Mouse (Mus musculus) kidney, postnatal 14 days (tissue): ENCODE measurements around the gene Slc9a5.

ENCODE experiments used
- DNase-seq: peaks from one replicate; pipeline ENCODE4 v3.0.0; 2022; ENCODE audit warnings: mixed read lengths

Gene Slc9a5

DNA sequence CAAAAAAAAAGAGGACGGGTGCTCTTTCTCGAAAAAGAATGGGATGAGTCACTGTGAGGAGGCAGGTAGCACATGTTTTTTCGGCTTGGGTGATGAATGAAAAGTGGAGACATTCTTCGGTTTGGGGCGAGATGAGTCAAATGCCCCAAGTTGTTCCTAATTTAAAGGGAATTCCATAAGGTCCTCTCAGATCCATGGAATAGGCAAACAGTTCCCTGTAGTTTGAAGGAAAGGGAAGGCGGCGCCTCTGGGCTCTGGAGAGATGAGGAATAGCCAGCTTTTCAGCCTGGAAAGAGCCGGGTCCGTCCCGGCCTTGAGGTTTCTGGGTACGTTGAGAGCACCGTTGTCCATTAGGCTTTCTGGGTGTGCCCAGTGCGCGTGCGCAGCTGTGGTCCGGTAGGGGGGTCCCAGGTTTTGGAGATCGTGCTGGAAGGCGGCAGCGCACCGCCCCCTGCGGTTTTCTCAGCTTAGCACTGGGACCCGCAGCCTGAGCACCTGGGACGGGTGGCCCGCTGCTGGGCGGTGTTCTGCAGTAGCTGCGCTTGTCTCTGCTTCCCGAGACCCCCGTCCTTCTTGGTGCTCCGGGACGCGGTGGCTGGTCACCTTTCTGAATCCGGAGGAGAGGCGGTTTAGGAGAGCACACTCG is at the start of gene Slc9a5:
Slc9a5 (plus strand) TSS at position 394 of the 646 bp plus-strand sequence.
- DNase-seq: peak; percentile 67

DNA sequence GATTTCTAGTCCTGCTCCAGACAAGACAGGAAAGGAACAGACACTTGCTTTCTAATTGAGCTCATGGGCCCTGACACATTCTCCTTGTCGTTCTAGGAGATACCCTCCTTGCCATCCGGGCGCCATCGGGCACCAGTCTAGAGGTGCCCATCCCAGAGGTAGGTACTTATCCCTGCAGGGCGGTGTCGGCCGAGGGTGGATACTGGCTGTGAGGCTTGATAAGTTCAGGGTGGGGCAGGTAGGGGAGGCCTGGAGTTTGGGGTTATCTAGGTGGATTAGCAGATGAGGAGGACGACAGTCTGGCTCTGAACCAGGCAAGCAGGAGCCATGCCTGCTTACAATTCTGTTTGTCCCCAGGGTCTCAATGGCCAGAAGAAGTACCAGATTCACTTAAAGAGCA is 48.7 kb upstream of the Slc9a5 start:
- no peak for DNase-seq

DNA sequence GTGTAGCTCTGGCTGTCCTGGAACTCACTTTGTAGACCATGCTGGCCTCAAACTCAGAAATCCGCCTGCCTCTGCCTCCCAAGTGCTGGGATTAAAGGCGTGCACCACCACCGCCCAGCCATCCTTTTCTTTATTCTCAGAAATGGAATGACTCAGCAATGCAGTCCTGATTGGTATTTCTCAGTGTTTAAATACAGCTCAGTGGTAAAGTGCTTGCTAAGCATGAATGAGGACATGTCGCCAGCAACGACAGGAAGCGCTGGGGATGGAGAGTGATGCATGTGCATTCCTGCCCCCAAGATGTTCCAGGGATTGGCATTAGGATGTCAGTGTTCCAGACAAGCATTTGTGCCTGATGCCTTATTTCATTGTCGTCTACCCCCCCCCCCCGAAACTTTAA is 45.2 kb upstream of the Slc9a5 start:
- DNase-seq: no peak

DNA sequence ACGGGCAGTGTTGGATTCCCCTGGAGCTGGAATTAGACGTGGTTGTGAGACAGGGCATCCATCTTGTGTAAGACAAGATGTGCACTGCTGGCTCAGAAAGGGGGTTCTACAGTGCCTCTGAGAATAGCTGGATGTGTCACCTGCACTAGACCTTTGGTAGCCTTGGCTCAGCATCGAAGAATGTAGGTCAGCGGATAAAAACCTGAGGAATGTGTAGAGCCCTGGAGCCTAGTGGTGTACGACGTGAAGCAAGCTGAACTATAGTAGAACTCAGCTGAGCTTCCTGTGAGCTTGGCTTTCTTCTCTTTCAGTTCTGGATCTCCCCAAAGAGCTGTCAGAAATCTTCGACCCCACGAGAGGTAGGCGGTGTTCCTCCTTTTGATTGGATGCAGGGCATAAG is 44.8 kb upstream of the Slc9a5 start:
- DNase-seq: no peak

DNA sequence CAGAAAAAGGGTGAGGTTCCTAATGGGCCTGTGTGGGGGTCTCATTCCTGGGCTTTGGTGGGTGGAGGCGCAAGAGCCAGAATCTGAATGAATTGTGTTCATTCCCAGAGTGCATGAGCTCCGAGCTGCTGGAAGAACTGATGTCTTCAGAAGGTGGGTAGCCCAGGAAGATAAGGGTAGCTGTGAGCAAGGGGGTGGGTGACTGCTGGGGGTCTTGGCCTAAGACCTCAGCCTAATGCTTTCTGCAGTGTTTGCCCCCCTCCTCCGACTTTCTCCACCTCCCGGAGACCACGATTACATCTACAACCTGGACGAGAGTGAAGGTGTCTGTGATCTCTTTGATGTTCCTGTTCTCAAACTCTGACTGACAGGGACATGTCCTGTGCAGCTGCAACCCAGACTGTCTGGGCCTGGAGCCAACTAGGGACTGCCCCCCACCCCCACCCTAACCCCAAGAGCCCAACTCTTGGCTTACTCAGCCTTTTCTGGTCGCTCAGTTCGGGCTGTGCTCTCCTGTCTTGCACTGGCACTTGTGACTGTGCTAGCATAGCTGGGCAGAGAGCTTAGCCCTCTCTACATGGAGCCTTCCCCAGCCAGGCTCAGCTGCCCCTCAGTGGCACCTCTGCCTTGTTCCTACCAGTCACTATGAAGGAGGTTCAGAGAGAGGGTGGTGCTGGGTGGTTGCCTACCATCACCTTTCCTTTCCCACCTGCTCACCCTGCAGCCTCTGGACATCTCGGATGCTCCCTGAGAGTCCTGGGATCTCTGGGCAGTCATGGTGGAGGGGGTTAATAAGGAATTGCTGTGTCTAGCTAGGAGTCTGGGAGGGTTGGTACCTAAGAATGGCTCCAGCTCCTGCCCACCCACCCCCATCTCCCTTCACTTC is 44.1 kb upstream of the Slc9a5 start:
- no peak for DNase-seq

DNA sequence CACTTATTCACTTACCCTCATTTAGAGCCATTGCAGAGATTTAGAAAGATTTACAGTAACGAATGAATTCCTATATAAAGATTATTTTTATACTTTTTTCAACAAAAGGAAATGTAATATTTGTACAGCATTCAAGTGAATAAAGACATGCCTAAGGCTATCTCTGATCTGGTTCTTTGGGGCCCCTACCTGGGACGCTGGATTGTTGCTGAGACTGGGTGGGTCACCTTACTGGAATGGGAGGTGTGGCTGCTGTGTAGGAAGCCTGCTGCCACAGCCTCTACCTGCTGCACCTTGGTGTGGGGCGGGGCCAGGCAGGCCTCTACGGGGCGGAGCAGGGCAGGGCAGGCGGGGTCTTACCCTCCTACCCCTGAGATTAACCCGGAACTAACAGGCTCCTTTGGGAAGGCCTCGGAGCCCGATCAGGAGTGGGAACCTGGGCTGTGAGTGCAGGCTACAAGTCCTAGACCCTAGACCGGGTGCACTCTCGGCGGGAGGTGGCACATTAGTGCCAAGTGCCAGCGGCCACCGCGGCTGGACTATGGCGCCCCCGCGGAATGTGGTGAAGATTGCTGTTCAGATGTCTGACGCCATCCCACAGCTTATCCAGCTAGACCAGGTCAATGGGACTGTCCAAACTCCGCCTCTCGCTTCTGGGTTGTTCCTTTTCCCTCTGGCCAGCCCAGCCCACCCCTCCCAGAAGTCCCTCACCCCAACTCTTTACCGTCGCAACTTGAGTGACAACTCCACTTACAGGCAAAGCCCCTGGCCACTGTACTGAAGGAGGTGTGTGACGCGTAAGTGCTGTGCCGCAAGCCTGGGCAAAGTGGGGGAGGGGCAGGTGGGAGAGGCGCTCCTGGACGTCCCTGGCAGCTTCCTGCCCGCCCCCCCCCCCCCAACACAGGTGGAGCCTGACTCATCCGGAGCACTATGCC is 43.2 kb upstream of the Slc9a5 start, which contains the start of gene Elmo3:
Elmo3 (plus strand) TSS at position 391 of the 935 bp plus-strand sequence.
- DNase-seq: peak; percentile 90

DNA sequence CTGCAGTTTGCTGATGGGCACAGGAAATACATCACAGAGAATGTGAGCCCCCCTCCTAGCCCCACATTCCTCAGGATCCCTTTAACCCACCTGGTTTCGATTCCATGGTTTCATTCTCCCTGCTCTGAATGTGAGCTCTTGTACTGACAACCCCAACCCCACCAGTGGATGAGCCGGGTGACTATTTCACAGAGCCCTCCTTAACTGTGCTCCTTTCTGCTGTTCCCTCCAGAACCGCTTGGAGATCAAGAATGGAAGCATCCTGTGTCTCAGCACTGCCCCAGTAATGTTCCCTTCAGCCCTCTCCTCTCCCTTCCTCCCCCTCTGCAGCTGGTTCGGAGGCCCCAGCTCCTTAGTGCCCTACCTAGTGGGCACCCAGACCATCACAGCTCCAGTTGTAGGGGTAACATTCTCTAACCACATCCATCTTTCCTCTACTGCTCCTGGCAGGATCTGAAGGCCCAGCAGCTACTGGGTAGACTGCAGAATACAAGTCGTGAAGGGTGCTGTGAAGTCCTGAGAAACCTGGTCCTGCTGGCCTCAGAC is 42.4 kb upstream of the Slc9a5 start:
- DNase-seq: no peak

DNA sequence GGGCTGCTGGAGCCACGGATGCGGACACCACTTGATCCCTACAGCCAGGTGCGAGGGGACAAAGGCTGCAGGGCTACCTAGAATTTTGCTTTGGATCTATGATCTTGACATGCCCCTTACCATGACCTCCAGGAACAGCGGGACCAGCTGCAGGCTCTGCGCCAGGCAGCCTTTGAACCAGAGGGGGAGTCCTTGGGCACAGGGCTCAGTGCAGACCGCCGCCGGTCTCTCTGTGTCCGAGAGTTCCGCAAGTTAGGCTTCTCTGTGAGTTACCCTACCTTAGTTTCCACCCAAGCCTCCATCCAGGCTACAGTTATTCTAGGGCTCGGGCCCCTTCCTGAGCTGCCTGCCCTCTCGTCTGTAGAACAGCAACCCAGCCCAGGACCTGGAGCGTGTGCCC is 41.0 kb upstream of the Slc9a5 start:
- DNase-seq: no peak

DNA sequence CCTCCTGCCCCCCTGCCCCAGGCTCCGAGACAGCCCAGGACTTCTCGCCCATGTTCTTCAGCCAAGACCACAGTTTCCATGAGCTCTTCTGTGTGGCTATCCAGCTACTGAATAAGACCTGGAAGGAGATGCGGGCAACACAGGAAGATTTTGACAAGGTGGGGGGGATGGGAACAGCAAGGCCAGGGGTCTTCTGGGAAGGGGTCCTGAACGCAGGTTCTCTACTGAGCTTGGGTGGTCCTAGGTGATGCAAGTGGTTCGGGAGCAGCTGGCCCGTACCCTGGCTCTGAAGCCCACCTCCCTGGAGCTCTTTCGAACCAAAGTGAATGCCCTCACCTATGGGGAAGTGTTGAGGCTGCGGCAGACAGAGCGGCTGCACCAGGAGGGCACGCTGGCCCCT is 40.2 kb upstream of the Slc9a5 start:
- no peak for DNase-seq

DNA sequence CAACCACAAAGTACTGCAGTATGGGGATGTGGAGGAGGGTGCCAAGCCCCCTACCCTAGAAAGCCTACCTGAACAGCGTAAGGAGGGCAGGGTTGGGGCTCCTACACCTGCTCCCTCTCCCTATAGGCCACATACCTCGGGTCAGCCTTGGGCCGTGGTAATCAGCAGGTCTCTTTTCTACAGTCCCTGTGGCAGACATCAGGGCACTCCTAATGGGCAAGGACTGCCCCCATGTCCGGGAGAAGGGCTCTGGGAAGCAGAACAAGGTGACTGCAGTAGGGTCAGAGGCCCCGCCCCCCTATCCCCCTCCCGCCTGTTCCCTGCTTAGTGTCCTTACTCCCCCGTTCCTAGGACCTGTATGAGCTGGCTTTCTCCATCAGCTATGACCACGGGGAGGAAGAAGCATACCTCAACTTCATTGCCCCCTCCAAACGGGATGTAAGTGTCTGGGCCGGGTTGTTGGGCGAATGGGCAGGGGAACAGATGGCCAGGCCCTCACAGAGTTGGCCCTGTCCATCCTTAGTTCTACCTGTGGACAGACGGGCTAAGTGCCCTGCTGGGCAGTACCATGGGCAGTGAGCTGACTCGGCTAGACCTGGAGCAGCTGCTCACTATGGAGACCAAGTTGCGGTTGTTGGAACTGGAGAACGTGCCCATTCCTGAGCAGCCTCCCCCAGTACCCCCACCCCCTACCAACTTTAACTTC is 39.3 kb upstream of the Slc9a5 start:
- no peak for DNase-seq

DNA sequence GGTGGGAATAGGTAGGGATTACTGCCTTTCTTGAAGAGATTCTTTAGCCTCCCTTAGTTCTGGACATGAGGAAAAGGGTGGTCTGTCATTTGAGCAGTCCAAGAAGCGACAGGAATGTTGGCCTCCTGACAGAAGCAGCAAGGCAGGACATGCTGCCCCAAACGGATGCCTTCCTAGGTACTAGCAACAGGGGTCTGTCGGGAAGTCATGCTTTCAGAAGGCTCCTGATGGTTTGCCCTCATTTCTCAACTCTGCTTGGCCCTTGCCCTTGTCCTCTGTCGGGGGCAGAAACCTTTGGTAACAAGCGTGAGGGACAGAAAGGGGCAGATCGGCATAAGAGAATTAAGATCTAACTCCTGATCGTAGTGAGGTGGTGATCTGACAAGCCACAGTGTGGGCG is 38.5 kb upstream of the Slc9a5 start:
- no peak for DNase-seq

DNA sequence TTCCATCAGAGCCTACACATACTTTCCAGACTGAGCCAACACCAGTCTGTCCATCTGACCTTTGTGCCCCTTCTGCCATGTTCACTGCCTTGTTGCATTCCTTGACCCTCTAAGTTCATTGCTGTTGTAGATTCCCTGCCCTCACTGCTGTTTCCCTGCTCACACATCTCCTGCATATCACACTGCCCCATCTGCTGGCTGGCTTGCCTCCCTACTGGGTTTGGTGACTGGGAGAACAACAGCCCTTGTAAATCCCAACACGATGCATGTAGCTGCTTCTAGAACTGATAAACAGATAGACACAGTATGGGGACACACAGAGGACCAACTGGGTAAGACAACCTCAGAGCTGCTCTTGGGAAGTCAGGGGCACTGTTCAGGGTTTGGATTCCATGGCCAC is 36.9 kb upstream of the Slc9a5 start:
- DNase-seq: no peak

DNA sequence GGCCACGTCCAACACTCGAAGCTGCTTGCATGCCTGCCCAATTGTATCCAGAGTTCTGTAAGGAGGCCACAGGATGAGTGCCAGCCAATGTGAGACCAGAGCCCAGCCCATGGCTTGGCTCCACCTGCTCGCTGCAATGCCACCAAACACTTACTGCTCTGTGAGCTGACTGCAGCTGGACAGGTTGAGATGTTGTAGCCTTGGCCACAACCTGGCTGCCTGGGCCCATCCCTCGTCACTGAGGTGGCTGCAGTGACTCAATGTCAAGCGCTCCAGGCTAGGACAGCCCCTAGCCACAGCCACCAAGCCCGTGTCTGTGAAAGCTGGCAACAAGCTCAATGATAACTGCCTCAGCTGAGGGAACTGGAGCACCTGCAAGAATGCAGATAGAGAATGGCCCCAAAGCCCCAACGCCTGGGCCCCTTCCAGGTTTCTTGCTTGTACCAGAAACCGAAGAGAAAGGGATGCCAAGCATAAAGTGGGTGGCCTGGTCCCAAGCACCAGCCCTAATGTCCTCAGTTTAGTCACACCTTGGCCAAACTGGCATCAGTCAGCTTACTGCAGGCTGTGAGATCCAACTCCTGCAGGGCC is 35.7 kb upstream of the Slc9a5 start:
- no peak for DNase-seq

DNA sequence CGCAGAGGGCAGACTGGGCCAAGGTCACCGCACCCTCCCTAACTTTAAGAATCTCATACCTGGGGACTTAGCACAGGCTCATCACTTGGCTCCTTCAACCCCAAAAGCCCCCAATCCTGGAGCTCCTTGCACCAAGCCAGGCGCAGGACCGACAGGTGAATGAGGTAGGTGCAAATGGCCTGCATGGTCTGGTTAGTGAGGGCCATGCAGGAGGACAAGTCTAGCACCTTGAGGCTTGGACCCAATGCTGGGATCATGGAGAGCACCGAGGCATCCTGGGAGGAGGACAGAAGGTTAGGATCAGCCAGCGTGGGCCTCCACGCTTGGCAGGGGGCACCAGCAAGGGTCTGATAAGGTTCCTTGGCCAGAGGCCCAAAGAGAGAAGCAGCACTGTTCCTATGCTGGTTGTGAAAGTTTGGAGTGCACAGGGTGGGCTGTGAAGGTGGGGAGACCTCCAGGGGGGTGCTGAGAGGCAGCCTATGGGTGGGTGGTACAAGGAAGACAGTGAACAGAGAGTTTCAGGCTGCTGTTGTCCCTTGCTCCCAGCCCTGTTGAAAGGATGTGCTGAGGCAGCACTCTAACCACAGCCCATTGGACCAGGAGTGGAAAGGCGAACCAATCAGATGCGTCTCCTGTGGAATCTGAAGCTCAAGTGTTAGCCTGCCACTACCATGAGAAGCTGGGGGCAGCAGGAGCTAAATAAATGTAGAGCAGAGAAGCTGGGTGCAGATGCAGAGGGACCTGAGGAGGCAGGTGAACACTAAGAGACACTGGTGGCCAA is 34.8 kb upstream of the Slc9a5 start:
- no peak for DNase-seq

DNA sequence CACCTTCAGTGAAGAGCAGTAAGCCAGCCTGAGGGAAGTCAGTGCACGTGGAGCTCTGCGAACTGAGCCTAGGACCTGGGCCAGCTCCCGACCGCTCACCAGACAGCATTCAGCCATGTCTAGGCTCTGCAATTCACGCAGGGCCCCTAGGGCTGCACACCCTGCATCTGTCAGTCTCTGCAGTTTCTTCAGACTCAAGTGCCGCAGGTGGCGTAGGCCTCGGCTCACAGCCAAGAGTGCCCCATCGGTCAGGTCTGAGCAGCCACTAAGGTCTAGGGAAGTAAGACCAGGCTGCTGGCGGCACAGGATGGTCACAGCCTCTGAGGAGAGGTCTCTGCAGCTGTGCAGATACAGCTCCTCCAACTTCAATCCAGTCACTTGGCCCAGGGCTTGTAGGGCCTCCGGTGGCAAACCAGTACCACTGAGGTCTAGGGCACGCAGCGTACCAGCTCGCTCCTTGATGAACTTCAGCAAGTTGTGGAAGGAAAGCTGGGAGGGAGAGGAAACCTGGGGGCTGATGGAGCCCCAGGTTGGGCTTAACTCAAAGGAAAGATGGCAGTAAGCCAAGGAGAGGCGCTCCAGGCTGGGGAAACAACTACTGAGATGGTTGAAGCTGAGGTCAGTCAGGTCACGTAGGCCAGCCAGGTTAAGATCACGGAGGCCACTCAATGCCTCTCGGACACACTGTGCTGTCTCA is 33.4 kb upstream of the Slc9a5 start:
- DNase-seq: no peak

DNA sequence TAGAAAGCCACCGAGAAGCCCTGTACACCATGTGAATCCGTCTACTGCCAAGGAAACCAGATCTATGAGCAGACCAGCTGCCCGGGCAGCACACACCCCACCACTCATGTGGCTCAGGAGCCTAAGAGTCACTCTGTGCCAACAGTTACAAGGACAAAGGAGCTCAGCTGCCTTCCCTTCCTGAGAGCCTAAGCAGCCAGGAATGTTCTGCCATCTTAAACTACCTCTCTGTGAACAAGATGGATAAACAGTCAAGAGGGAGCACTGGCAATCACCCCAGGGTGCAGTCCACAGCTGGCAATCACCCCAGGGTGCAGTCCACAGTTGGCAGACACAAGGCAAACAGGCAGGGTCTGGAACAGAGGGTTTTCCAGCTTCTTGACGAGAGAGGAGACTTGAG is 30.7 kb upstream of the Slc9a5 start:
- no peak for DNase-seq

DNA sequence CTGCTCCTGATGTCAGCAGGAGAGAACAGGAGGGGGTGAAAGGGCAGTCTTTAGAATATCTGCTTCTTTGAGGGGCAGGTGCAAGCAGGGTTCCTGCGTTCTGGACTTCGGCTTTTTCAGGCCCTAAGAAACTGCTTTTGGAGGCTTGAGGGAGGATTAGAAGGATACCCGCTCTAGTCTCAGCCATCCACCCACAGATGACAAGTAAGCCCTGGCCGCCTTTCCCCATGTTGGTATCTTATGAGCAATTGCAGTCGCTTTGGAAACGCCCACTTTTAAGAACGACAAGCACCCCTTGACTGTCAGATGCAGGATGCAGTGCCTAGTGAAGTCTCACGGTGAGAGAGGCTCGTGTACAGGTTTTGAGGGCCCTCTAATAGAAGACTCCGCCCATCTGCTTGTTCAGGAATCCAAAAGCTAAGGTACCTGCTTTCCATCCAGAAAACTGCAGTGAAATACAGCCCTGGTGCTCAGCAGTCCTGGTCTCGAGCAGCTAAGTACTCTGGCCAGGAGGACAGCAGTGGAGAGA is 29.9 kb upstream of the Slc9a5 start:
- no peak for DNase-seq

DNA sequence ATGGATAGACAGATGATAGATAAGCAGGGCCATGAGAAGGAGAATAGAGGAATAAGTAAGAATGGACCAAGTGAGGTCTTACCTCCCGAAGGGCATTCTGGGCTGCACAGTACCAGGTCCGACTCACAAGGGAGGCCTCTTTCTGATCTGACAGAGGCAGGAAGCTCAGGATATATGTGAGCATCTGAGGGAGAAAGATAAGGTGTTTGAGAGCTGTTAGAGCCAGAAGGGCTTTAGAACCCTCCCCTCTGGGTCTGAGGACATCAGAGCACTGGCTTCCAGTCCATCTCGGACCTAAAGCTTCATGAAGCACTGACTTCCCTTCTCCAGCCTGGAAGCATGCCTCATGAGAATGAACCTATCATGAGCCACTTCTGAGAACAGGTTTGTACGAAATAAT is 25.5 kb upstream of the Slc9a5 start:
- no peak for DNase-seq

DNA sequence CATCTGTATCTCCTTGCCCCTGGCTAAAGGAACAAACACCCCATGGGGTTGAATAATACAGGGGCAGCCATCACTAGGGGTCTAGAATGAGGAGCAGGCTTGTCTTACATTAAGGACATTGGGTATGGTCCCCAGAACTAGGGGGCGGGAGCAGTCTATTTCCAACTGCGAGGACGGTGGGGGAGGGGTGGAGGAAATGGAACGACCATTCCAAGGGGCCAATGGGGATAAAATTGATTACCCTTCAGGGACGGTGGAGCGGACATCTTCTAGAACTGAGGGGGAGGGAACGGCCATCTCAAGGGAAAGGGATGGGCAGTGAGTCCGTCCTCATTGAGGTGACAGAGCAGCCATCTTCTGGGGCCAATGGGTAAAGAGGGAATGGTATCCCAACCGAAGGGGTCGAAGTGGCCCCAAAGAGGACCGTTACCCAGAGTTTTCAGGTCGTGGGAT is 23.0 kb upstream of the Slc9a5 start:
- DNase-seq: no peak

DNA sequence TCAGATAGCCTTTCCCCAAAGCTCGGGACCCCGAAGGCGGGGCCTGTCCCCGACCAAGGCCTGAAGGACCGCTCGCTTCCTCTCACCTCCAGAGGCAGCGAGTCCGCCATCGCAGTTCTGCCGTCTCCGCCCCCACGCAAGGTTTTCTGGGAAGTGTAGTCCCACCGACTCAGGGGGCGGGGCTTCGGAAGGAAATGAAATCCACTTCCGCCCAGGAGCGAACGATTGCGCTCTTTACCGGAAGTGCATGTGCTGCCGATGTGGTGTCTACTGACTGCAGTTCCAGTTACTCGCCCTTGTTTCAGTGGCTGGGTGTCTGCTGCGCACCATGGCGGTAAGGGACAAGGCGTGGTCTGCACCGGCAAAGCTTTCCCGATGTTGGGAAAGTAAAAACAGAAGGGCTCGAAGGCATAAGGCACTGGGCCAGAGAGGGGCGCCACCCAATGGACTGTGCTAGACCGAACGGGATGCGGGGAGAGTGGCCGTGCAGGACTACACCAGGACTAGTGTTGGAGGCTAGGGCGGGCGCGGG is 22.4 kb upstream of the Slc9a5 start, which contains the start of the genes Lrrc29 and Tmem208:
Lrrc29 (minus strand) TSS at position 138 of the 532 bp plus-strand sequence.
Tmem208 (plus strand) TSS at position 214 of the 532 bp plus-strand sequence.
- DNase-seq: peak; percentile 98
